Mouse (Mus musculus): ENCODE data around the gene Axin2.

Axin2 gene

GRCm38 (mm10) chr11:108928752-108929151 is 8.6 kb downstream of the Axin2 start:
- DNase-seq (ENCODE audit: low read depth in 1 of 2, low spot score in 2 of 2): no peak

- no peak for DNase-seq (ENCODE audit: low read depth in 1 of 2, low spot score in 2 of 2)
Measured at GRCm38 (mm10) chr11:108929176-108929575, 9.0 kb downstream of the Axin2 start.

GRCm38 (mm10) chr11:108929700-108930099 is 9.6 kb downstream of the Axin2 start:
- no peak for DNase-seq (ENCODE audit: low read depth in 1 of 2, low spot score in 2 of 2)

- no peak for DNase-seq (ENCODE audit: low read depth in 1 of 2, low spot score in 2 of 2)
Measured at GRCm38 (mm10) chr11:108930612-108931011, 10.5 kb downstream of the Axin2 start.

- no peak for DNase-seq (ENCODE audit: low read depth in 1 of 2, low spot score in 2 of 2)
Measured at GRCm38 (mm10) chr11:108933835-108934234, 13.7 kb downstream of the Axin2 start.

- DNase-seq (ENCODE audit: low read depth in 1 of 2, low spot score in 2 of 2): no peak
Measured at GRCm38 (mm10) chr11:108935128-108935868, 15.1 kb downstream of the Axin2 start.

- no peak for DNase-seq (ENCODE audit: low read depth in 1 of 2, low spot score in 2 of 2)
Measured at GRCm38 (mm10) chr11:108936016-108936792, 16.1 kb downstream of the Axin2 start.

- no peak for DNase-seq (ENCODE audit: low read depth in 1 of 2, low spot score in 2 of 2)
Measured at GRCm38 (mm10) chr11:108940655-108941412, 20.7 kb downstream of the Axin2 start.

- no peak for DNase-seq (ENCODE audit: low read depth in 1 of 2, low spot score in 2 of 2)
Measured at GRCm38 (mm10) chr11:108941836-108942235, 21.7 kb downstream of the Axin2 start.

- DNase-seq (ENCODE audit: low read depth in 1 of 2, low spot score in 2 of 2): no peak
Measured at GRCm38 (mm10) chr11:108943741-108944140, 23.6 kb downstream of the Axin2 start.

- DNase-seq (ENCODE audit: low read depth in 1 of 2, low spot score in 2 of 2): no peak
Measured at GRCm38 (mm10) chr11:108945666-108946065, 25.5 kb downstream of the Axin2 start.

GRCm38 (mm10) chr11:108947425-108948184 is 27.5 kb downstream of the Axin2 start:
- DNase-seq (ENCODE audit: low read depth in 1 of 2, low spot score in 2 of 2): no peak

- DNase-seq (ENCODE audit: low read depth in 1 of 2, low spot score in 2 of 2): no peak
Measured at GRCm38 (mm10) chr11:108948501-108948900, 28.4 kb downstream of the Axin2 start.

GRCm38 (mm10) chr11:108948931-108949330 is 28.8 kb downstream of the Axin2 start:
- DNase-seq (ENCODE audit: low read depth in 1 of 2, low spot score in 2 of 2): no peak

- no peak for DNase-seq (ENCODE audit: low read depth in 1 of 2, low spot score in 2 of 2)
Measured at GRCm38 (mm10) chr11:108952343-108952742, 32.2 kb downstream of the Axin2 start.

GRCm38 (mm10) chr11:108955943-108956342 is 35.8 kb downstream of the Axin2 start:
- no peak for DNase-seq (ENCODE audit: low read depth in 1 of 2, low spot score in 2 of 2)

GRCm38 (mm10) chr11:108958349-108958748 is 38.2 kb downstream of the Axin2 start:
- DNase-seq (ENCODE audit: low read depth in 1 of 2, low spot score in 2 of 2): no peak

GRCm38 (mm10) chr11:108959196-108959595 is 39.0 kb downstream of the Axin2 start:
- DNase-seq (ENCODE audit: low read depth in 1 of 2, low spot score in 2 of 2): no peak

- no peak for DNase-seq (ENCODE audit: low read depth in 1 of 2, low spot score in 2 of 2)
Measured at GRCm38 (mm10) chr11:108961651-108962065, 41.5 kb downstream of the Axin2 start.

- DNase-seq (ENCODE audit: low read depth in 1 of 2, low spot score in 2 of 2): no peak
Measured at GRCm38 (mm10) chr11:108963476-108964232, 43.5 kb downstream of the Axin2 start.
